Mouse (Mus musculus) 3T3-L1 (cell line): Measurements from ENCODE around the gene Frmd4b.
A peak's percentile ranks its signal among the peaks of the same experiment; 100 is the strongest.

Experiments
- DNase-seq: peaks from one replicate; pipeline ENCODE4 v3.0.0-alpha.2; 2015; ENCODE audit warnings: low read depth, low spot score

Gene Frmd4b

GRCm38 (mm10) chr6:97520566-97520965 is 96.8 kb downstream of the Frmd4b start:
- DNase-seq = peak; percentile 40

DNA sequence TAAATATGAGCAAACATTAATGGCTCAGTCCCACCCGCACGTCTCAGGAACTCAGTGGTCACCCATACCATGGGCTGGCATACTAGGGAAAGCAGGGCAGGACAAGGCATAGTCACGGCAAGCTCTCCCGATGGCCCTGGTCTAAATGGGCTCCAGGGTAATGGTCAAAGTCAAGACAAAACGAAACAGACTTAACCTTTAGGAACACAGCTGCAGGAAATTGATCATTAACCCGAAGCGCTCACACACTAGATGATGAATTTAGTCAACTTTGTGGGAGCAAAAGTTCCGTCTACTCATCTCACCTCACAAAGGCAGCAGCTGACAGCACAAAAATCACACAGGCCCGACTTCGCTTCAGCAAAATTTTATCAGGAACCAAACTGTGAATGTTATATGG is 97.8 kb downstream of the Frmd4b start:
- no peak for DNase-seq

GRCm38 (mm10) chr6:97518467-97518866 is 98.9 kb downstream of the Frmd4b start:
- DNase-seq = no peak

- DNase-seq = no peak
These were observed 99.6 kb downstream of the Frmd4b start for GRCm38 (mm10) chr6:97517616-97518235.

- no peak for DNase-seq
These were observed 100.4 kb downstream of the Frmd4b start for GRCm38 (mm10) chr6:97516941-97517340.

- DNase-seq = peak; percentile 72
These were observed 106.6 kb downstream of the Frmd4b start for GRCm38 (mm10) chr6:97510771-97511170.

DNA sequence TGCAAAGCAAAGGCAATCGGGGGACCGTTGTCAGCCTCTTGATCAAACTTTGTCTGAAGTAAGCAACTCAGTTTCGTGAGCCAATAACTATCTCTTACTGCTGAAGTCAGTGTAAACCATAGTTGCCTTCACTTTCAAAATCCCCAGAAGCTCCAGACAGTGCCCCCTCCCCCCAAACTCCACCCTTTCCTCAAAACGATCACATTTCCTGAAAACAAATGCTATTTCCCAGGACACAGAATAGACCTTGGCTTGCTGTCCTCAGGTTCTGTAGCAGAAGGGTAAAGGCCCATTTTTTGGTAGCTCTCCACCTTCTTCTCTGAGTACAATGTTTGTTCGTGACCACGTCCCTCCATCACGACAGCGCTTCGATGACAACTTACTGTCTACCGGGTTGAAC is 107.9 kb downstream of the Frmd4b start:
- no peak for DNase-seq

GRCm38 (mm10) chr6:97508480-97508879 is 108.9 kb downstream of the Frmd4b start:
- no peak for DNase-seq

DNA sequence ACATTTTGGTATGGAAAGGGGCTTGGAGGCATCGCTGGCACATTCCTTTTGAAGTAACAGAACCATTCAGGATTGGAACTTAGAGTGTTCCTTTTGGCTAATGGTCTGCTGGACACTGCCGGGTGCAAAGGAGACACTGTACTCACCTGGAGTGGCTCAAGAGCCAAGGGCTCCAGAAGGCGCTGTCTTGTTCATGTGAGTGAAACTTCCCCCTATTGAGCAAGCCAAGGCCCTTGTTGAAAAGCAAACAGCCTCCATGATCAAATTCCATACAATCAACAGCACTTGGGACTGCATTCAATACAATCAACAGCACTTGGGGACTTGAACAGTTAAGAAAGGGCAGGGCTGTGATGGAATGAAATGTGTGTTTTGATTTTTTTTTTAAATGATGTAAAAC is 109.4 kb downstream of the Frmd4b start:
- no peak for DNase-seq

- DNase-seq = peak; percentile 52
These were observed 111.1 kb downstream of the Frmd4b start for GRCm38 (mm10) chr6:97506141-97506650.

- no peak for DNase-seq
These were observed 112.7 kb downstream of the Frmd4b start for GRCm38 (mm10) chr6:97504673-97505072.

DNA sequence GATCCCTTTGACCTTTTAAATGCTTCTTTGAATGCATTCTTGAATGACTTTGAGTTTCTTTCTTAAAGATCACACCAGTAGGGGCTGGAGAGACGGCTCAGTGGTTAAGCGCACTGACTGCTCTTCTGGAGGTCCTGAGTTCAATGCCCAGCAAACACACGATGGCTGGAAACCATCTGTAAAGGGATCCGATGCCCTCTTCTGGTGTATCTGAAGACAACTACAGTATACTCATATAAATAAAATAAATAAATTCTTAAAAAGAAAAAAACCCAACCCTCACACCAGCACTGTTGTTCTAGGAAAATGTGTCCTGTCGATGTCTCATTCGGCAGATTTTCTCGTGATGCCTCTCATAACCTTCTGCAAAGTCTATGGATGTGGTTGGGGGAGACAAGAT is 116.3 kb downstream of the Frmd4b start:
- peak; percentile 41 for DNase-seq

- DNase-seq = no peak
These were observed 117.1 kb downstream of the Frmd4b start for GRCm38 (mm10) chr6:97500246-97500645.

DNA sequence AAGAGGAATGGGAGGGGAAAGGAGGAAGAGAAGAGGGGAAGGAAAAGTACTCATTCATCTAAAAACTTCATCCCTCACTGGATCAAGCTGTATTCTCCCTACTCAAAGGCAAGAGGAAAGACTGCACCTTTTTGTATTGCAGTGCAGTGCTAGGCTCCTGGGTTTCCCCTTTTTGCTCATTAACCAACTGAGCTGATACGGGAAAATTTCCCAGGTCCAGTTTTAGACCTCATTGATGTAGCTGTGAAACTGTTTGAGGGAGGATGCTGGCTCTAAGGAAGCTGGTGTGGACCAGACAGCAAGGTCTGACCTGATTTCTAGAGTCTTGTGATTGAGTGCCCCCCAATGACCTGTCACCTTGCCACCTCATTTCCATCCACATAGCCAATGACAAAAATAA is 121.3 kb downstream of the Frmd4b start:
- DNase-seq = no peak

- DNase-seq = no peak
These were observed 126.3 kb downstream of the Frmd4b start for GRCm38 (mm10) chr6:97491065-97491464.

DNA sequence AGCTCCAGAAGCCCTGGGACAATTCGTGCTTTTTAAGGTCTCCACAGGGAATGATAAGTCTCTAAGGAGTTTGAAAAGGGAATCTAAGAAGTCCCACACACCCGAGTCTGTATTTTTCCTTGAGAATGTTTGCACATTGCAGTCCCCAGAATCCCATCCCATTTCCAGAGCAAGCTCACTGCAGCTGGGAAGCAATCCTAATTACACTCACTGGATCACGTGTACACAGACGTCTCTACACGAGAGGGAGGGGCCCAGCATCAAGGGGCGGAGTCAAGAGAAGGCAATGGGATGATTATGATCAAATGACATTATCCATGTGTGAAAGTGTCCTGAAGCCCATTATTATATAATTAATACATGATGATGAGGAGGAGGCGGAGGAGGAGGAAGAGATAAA is 128.5 kb downstream of the Frmd4b start:
- DNase-seq = no peak

DNA sequence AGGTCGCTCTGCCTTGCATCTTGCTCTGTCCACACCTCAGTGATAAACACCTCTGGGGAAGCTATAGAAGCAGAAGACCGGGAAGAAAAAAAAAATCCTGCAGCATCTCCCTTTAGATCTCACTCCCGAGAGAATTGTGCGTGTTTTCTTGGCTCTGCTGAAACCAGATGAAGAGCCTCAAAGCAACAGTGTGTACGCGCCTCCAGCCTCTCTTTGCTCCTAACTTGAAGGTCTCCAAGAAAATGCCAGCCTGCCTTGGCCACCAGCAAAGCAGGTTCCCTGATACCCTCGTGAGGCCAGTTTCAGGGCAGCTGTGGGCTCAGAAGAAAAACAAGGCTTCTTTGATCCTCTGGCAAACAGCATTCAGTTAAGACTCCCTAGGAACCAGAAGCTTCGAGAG is 129.1 kb downstream of the Frmd4b start:
- DNase-seq = no peak

- no peak for DNase-seq
These were observed 129.7 kb downstream of the Frmd4b start for GRCm38 (mm10) chr6:97487535-97488081.

DNA sequence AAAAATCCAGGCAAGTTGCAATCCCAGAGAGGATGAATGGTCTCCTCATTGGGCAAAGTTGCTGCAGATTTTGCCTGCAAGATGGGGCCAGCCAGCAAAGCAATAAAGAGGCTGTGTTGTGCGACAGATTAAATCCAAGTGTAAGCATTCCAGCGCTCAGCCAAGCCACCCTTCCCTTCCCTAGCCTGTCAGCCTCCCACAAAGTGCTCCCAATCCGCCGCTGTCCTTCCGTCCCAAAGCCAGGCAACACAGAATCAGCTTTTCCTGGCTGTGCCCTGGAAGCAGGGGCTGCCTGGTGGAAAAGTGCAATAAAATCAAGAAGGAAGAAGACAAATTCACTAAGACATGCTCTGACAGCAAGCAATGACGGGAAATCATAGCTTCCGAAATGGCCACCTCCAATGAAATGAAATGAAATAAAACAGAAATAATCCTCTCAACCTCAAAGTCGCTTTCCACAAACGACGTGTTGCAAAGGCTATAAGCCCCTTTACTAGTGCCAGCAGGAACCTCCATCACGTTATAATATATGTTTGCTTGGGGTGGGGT is 130.5 kb downstream of the Frmd4b start:
- no peak for DNase-seq

- DNase-seq = no peak
These were observed 131.4 kb downstream of the Frmd4b start for GRCm38 (mm10) chr6:97485886-97486386.

DNA sequence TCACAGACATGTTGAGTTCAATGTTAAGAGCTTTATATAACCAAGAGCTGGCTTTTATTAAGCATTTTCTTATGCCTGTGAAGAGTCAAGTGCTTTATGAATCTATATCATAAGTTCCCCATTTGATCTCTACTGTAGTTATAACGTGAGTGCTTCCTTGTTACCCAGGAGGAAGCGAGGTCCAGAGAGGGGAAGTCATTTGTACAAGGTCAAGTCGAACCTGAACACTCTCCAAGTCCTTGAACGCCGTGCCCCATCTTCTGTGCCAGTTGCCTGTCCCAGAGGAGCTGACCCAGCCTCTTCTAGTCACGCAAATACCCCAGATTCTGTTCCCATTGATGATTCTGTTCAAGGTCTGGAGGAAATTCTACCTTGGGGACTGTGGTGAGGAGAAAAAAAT is 135.4 kb downstream of the Frmd4b start:
- DNase-seq = no peak

DNA sequence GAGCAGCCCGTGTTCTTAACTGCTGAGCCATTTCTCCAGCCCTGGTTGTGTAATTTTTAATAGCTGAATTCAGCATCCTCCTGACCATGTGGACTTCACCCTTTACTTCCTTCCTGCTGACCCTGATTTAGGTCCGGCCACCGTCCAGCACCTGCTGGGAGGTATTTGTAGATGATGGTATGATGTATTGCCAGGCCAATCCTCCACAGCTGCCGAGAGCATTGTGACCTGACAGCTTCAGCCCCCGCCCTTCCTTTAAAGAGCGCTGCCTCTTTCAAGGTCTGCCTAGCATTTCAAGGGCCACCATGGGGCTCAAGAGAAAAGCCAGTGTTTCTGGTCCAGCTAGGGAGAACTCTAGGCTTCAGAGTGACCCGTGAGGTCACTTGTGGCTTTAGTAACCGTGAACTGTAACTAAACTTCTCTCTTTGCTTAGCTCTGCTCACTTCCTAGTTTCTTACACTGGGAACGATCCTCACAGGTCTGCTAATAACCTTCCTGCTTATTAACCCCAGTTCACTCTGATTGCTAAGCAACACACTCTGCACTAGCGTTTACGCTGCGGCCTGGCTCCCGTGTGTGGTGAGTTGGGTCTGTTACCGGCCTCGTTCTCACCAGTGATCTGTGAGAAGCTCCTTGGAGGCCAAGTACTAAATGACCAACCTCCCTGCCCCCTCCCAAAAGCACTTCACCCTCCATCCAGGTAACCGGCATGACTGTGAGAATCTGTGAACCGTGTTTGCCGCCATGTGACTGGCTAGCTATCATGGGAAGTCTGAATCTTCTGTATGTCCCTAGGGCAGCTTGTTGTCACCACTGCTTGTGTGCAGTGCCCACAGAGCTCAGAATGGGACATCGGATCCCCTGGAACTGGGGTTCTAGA is 138.1 kb downstream of the Frmd4b start:
- no peak for DNase-seq
